Mouse (Mus musculus) cerebellum, adult 11 months (tissue): ENCODE measurements at regions not wholly inside any gene's neighbourhood (a gene's known extent, or its start where the extent isn't known, plus 50 kb on each side); places are given as distances from the start of the nearest gene placed in this dataset.
A peak's percentile ranks its signal among the peaks of the same experiment; 100 is the strongest.
"Not testable (repeated sequence)": the region's sequence is repeated elsewhere in the genome, so short reads cannot be mapped to it uniquely, and the experiment has no call there.

Source experiments
- DNase-seq: peaks from one replicate; pipeline ENCODE4 v3.0.0; 2022

DNA sequence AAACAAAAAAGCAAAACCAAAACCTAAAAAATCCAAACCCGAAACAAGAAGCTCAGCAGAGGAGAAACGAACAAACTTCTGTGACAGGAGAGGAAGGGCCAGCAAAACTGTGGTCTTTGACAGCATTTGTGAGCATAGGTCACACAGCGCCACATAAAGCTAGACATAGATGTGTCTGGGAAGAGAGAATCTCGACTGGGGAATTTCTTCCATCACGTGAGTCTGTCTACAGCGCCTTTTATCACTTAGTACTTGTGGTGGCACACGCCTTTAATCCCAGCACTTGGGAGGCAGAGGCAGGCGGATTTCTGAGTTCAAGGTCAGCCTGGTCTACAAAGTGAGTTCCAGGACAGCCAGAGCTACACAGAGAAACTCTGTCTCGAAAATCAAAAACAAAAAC, 250.2 kb upstream of the Tgfbr2 start:
- DNase-seq: not testable (repeated sequence)

DNA sequence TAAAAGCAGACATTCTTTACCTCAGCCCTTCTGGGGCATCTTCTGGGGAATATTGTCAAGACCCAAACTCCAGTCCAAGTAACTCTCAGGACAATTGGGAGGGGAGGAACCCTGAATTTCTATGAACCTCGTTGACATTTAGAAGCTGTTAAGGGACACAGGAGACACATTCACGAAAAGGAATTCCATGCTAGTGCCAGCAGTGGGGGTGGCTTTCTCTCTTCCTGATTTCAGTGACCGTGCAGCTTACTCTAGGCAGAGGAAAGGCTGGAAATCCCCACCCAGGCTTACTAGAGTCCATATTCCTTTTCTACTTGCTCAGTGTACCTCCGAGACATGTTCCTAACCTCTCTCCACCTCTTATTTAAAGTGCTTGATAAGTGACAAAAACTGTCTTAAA, 239.9 kb upstream of the Tgfbr2 start:
- no peak for DNase-seq

DNA sequence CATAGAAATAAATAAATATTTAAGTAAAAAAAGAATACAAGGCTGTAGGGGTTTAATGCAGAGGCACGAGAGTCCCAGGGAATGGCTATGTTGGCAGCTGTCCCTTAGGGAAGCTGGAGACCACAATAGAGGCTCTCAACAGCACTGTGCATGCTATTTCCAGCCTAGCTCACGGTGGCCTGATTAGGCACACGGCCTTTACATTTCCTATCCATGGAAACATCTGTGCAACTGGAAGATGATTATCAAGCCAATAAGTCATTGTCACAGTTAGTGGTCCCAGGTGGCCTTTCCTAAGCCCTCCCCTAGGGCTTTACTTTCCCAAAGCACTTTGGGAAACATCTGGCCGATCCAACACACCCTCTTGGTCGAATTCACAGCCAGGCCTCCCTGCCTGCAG, 235.9 kb upstream of the Tgfbr2 start:
- DNase-seq: no peak

DNA sequence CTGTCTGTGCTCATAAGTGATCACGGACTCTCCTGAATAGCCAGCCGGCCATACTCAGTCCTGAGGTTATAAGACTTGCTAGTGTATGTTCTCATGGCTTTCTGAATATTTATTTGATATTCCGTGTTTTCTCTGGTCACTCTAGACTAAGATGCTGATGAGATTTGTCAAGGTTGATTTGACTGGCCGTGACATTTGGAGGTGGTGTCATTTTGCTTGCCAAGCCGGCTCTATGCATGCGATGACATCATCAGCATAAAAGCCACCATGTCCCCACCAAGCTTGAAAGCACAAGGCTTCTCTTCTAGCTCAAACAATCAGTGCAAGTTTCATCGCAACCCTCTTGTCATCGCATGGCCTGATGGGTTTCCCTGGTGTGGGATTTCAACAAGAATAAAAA, 235.3 kb upstream of the Tgfbr2 start:
- DNase-seq: no peak

DNA sequence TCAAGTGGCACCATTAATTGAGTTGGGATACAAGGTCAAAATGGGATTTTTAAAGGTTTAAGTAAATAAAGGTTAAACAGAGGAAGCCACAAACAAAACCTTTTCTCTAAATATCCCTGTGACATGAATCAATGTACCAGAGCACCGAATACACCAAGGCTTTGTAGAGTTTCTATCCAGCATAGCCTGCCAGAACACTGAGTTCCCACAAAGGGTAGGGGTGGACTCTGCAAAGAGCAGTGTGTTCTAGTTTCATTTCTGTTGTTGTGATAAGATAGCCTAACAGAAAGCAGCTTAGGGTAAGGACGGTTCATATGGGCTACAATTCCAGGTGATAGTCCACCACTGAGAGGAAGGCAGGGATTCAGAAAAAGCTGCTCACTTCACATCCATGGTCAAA, 233.0 kb upstream of the Tgfbr2 start:
- no peak for DNase-seq

DNA sequence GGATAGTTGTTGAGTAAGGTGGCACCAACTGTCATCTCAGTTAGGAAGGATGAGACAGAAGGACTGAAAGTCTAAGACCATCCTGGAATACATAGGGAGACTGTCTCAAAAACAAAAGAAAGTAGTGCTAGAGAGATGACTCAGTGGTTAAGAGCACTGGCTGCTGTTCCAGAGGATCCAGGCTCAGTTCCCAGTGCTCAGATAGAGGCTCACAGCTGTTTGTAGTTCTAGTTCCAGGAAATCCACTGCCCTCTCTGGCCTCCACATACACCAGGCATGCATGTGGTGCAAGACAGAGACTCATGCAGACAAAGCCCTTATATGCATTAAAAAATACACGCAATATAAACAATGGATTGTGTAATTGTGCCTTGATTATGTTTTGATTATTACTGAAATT, 229.9 kb upstream of the Tgfbr2 start:
- no peak for DNase-seq

DNA sequence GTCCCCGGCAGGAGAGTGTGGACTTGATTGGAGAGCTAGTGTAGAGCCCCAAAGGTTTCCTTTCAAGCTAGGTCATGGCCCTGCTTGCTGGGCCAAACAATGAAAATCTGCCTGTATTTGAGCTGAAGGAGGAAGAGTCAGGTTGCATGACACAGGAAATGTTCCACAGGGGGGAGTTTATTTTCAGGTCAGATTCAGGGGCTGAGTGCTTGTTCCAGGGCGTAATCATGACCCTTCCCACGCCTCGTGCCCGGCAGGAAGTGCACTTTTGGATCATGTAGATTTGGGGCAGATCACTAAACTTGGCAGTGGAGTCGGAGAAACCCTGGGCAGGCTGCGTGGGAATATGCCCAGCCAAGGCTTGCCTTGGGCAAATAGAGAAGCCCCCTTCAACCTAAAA, 226.7 kb upstream of the Tgfbr2 start:
- DNase-seq: no peak

DNA sequence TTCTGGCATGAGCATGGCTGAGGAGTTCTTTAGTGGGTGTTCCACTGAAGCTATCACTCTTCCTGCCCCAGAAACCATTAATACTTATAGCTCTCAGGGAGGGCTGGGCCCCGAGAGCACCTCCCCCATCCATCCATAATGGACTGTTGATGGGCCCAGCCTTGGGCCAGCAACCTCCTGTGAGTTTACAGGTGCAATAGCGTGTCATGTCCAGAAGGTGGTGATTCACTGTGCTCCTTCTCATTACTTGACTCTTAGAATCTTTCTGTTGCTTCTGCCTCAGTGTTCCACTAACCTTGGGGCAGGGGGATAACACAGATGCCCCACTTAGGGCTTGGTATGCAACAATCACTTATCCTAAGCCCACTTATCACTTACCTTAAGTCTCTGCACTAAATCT, 225.1 kb upstream of the Tgfbr2 start:
- DNase-seq: no peak

DNA sequence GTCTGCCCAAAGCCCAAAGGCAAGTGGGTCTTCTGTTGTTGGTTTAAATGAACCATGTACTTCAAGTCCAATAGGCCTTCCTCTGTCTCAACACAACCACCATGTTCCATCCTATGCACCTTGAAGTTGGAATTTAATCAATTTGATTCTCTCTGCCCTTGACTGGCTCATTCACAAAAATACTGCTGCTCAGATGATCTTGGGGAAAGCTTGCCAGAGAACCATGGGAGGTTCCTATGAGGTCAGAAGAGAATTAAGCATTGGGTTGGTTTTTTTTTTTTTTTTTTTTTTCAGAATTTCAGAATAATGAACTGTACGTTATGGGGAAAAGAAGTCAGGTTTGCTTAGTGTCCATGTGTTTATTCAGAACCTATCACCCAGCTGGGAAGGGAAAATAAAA, 224.1 kb upstream of the Tgfbr2 start:
- no peak for DNase-seq

DNA sequence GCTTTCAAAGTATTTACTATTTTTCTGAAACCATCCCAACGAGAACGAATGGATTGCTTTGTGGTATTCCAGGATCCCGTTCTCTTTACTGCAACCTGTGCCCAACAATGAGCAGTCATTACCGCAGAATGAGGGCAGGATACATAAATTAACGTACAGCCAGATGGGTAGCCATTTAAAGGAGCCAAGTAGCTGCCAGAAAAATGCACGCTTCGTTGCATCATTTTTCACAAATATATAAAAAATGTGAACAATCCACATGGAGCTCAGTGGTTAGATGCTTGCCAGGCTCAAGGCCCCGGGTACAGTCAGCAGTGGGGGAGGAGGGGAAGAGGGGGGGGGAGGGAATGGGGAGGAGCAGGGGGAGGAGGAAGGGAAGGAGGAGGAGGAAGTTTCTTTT, 217.1 kb upstream of the Tgfbr2 start:
- DNase-seq: no peak

DNA sequence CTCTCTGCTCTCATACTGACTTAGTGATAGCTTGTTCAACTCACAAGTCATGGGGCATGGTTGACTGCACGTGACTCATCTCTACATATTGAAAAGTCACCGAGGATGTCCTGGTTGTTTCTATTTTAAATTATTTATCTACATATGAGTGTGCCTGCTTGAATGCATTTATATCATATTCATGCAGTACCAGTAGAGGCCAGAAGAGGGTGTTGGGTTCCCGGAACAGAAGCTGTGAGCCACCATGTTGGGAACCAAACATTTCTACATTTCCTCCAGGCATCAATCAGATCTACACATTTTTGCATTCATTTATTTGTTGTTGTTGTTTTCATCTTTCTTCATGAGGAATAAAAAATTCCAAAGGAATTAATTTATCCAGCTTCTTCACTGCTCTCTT, 214.6 kb upstream of the Tgfbr2 start:
- no peak for DNase-seq

DNA sequence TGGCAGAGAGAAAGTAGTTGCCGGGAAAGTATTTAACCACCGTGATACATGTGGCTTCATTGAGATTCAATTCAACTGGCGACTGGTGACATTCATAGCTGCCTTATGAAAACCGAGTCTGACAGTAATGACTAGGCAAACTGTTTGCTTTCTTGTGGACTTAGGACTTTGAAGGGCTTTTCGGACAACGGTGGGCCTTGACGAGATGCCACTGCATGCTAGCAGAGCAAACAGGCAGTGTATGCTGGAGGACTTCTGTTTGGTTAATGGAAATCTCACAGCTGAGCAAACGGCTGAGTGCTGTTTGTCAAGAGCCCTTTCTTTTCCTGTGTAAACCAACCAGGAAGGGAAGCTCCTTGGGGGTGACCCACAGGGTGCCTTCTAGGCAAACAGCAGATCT, 213.7 kb upstream of the Tgfbr2 start:
- no peak for DNase-seq

DNA sequence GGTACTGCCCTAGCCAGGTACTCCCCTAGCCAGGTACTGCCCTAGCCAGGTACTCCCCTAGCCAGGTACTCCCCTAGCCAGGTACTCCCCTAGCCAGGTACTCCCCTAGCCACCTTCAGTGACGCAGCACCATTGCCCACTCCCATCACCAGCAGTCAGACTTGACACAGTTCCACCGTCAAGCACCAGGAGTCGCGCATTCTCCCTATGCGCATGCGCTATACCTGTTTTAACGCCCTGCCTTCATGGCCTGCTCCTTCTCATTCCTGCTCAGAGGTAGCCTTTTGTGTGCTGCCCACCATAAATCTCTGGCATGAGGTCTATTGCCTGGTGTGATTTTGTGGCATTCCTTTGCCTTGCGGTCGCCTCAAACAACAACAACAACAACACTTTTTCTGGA, 212.9 kb upstream of the Tgfbr2 start:
- no peak for DNase-seq

DNA sequence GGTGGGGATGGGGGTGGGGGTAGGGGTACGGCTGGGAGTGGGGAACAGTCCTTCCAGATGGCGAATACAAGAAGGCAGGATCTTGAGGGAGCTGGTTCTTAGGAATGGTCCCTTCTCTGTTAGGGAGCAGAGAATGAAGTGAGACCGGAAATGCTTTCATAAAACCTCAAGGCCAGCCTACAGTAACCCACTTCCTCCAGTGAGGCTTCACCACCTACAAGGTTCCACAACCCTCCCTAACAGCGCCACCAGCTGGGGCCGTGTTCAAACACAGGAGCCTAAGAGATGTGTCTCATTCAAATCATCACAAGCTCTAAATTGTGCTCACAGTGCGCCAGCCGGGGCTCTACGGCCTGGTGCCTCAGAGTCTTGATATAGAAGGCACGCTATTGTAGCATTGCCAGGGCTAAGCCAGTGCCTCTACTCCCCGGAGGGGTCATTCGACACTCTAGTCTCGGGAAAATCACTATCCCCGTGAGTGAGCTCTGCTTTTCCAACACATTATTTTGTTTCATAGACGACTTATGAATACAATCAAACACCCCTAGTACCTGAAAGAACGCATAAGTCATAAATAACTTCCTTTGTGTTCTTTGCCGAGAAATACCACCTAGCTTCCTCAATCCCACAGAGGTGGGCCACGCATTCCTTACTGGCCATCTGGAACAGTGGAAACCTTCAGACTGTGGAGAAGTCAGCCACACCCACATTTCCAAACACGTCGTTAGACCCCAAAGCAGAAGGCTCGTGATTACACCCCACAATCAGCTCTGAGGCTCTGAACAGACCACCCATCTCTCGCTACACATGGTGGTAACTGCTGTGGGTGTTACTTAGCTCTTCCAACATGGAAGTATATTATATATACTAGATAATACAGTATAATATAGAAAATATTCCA, 209.3 kb upstream of the Tgfbr2 start:
- DNase-seq: no peak

DNA sequence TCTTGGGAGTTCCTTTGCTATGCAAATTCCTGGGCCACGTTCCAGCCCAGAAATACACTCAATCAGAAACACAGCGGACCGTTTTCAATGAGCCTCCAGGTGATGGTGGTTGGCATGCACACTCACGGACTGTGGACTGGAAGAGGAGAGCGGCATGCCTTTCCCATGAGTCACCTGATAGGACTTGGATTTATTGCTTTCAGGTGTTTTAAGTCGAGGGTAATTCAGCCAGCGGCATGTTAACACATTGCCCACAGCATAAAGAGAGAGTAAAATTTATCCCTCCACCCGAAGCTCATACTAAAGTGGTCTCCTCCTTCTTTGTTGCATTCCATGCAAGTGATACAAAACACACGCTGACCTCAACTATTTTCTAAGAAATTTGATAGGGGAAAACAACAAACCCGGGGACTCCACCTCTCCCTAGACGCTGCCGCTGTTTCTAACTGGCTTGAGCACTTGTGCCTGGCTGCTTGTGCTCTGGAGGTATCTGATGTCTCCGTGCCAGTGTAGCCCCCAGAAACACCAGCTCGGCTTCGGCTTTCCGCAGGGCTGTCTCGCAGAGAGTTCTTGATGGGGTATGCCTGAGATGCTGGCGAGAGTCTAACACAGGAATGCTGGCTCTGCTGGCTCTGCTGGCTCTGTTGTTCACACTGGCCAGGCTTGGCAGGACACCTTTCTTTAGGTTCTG, 208.4 kb upstream of the Tgfbr2 start:
- DNase-seq: no peak

DNA sequence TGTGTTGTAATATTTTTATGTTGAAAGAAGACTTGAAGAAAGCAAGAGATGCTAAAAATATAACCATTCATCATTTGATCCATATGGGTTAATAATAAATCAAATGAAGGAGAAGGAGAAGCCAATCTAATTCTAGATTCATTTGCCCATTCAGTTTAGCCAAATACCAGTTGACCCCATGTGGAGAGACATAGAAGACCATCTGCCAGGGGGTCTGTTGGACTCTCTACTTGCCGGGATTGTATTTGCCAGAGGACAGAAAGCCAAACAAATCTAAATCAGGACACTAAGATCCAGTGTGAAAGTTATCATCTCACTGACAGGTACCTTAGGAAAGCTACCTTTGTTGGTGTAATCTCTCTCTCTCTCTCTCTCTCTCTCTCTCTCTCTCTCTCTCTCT, 202.5 kb upstream of the Tgfbr2 start:
- no peak for DNase-seq

DNA sequence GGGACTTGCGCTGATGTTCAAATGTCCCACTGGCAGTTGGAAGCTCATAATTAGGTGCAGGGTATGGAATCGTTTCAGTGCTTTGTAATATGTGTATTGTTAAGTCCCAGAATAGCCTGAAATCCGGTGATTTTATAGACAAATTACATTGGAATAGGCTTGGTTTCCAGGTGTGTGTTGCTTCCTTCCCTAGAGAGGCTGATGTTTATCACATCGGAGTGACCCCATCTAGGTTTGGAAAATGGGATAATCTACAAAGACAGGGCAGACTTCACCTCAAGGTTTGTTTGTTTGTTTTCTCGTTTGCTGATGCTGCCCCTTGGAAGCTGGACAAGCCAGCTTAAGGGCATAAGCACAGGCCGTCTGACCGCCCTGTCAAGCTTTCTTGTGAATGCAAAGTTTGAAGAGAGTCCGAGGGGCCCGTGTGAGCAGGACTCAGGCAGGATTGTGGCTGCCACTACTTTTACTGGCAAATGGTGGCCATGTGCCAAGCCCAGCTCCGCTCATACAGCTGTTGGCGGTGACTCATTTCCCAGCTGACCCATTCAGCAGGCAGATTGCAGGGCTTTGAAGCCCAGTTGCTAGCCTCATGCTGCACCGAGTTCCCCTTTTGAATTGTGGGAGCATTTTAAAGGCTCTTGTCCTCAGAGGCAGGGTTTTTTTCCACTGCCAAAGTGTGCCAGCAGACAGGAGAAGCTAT, 200.6 kb upstream of the Tgfbr2 start:
- DNase-seq: peak; percentile 2

DNA sequence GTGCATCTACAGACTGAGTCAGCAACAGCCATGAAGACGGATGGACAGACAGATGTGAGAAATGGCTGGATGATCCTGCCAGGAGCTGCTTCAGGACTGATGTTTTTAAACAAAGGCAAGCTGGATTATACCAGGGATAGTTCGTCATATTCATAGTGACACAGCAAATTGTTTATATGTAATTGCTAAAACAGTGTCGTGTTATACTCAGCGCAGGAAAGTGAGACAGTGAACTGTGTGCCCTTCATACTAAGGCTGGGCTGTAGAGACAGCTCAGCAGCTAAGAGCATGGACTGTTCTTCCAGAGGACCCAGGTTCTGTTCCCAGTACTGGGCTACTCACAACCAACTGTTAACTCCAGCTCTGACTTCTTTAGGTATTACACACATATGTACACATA, 199.2 kb upstream of the Tgfbr2 start:
- no peak for DNase-seq

DNA sequence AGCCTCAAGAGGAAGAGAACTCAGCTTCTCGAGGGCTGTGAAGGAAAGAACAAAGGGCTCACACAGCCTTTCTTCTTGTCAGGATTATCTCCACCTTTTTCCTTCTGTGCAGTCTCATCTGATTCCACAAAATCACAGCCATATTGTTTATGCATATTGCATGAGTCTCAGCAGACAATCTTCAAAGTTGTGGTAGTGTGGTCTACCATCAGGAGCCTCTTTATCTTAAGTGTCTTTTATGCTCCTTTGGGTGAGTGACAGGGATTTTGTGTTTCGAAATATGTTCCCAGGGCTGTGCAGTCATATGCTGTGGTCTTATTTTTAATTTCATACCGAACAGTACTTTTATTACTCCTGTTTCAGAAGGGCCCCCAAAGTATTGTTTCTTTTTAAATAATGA, 198.2 kb upstream of the Tgfbr2 start:
- no peak for DNase-seq

DNA sequence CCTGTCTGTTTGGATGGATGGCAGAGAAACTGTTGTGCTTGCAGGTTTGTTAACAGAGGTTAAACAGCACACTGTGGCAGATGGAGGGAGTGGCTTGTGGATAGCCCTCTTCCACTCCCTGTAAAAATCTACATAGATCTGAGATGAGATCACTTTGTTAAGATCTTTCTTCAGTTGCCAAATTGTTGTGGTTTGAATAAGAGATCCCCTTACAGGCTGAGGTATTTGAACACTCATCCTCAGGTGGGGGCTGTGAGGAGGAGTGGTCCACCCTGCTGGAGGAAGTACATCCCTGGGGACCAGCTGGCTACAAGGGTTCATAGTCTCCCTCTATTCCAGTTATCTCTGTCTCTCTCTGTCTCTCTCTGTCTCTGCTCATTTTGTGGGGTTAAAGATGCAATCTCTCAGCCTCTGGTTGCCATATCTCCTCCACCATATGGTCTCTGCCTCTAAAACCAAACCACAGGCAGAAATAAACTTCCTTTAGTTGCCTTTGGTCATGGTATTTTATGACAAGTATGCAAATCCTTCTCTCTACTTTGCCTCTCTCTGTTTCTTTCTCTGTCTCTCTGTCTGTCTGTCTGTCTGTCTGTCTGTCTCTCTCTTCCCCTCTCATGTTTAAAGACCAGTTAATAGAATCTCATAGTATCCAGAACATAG, 194.0 kb upstream of the Tgfbr2 start:
- no peak for DNase-seq

DNA sequence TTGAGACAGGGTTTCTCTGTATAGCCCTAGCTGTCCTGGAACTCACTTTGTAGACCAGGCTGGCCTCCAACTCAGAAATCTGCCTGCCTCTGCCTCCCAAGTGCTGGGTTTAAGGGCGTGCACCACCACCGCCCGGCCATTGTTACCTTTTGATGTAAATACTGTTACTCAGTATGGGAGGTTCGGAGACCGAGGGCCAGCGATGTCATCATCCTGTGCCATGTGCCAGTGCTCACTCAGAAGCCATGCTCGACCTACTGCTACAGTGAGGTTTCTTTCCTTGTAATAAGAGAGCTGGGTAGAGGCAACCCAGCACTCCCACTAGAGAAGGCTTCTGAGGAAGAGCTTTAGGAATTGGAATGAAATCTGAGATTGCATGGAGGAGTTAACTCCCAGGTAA, 191.6 kb upstream of the Tgfbr2 start:
- no peak for DNase-seq

DNA sequence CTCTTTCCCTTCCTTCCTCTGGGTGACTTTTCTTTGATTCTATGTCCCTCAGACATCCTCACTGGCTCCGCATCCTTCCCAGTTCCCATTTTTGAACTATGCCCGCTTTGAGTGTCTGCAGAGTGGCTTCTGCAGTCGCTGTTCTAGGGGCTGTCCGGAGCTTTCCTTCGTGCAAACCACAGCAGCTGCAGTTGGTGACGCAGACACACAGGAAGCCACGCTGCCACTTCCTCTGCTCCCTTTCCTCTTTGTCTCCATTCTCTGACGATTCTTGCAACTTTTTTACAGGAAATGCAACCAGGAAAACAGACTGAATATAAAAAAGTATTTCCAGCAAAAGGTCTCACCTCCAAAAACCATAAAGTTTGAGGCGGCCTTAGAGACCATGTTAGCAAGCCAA, 191.0 kb upstream of the Tgfbr2 start:
- DNase-seq: no peak

DNA sequence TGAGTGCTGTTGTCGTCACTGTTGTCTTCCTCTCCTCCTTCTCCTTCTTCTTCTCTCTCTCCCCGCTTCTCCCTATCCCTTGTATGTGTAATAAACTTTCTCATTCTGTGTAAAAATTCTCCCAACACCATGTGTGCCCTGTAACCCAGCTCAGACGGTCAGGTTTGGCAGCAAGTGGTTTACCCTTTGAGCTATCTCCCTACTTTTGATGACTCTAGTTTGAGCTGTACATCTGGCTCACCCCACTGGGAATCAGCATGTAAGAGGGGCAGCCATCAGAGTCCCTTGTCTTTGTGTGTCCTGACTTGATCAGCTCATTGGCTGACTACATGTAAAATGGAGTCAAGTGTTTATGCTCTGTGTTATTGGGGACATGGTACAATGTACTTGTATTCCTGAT, 190.5 kb upstream of the Tgfbr2 start:
- DNase-seq: no peak
